Mouse (Mus musculus) sigmoid colon, adult 10 weeks (tissue): ENCODE results near the gene 1810055G02Rik. TPM values are rescaled to one million over a fixed set of nuclear protein-coding genes. Genes with fewer than 3 reads are reported as not detected.

Source experiments
- polyA plus RNA-seq: library from polyadenylated mRNA; stranded (reverse); fragments of 350-450 nt; fragmentation: Illumina TruSeq; extraction: RNeasy Lipid Tissue Mini Kit (QIAGEN cat#74804); gene quantifications from one replicate; pipeline ENCODE4 v1.2.3, GENCODE M21; 2014; ENCODE audit warnings: low read depth, low replicate concordance

1810055G02Rik gene
- polyA plus RNA-seq = 3.1 TPM

GRCm38 (mm10) chr19:3708078-3709012, at the start of gene 1810055G02Rik:
Gene 1810055G02Rik (plus strand): TSS chr19:3708293.

GRCm38 (mm10) chr19:3686215-3686894, 21.7 kb upstream of the 1810055G02Rik start, which contains the start of gene Lrp5:
Gene Lrp5 (minus strand): TSS chr19:3686564.

GRCm38 (mm10) chr19:3767276-3767780, 59.2 kb downstream of the 1810055G02Rik start, which contains the start of gene Kmt5b:
Gene Kmt5b (plus strand): TSS chr19:3767421.

Other genes with a start within 250 kb of the 1810055G02Rik start
- gene Ppp6r3, start 132.5 kb upstream of the 1810055G02Rik start, polyA plus RNA-seq = 213 TPM
- 0.69 TPM for gene Lrp5, start 21.7 kb upstream of the 1810055G02Rik start, polyA plus RNA-seq
- gene Kmt5b, start 59.1 kb downstream of the 1810055G02Rik start, polyA plus RNA-seq = 242 TPM
- 66.4 TPM for gene Chka, start 143.5 kb downstream of the 1810055G02Rik start, polyA plus RNA-seq
- 3.8 TPM for gene Tcirg1, start 198.8 kb downstream of the 1810055G02Rik start, polyA plus RNA-seq
- 5.1 TPM for gene Ndufs8, start 204.5 kb downstream of the 1810055G02Rik start, polyA plus RNA-seq
- 0.50 TPM for gene Aldh3b1, start 221.5 kb downstream of the 1810055G02Rik start, polyA plus RNA-seq
- gene Unc93b1, start 226.9 kb downstream of the 1810055G02Rik start, polyA plus RNA-seq = 1.8 TPM